Mouse (Mus musculus): ENCODE measurements around the gene Cdkn1b. TPM values are rescaled to one million over a fixed set of nuclear protein-coding genes. Genes with fewer than 3 reads are reported as not detected.

Gene Cdkn1b
- total and polyA plus RNA-seq, 3 experiments = 15.0 to 42.0 (median 35.9) TPM

- intact Hi-C loops (cut with DNase I) = no loop called here
- H3K79me2 ChIP-seq (replicated peaks; ENCODE audit: control insufficient read depth, insufficient read depth, low read length) = no peaks in the 10 kb centered on the region
- WGBS = 91% methylated on average over 4 of the region's 4 CpGs
- DNase-seq = no peak
- TF ChIP-seq POLR2A (IDR thresholded peaks at IDR 0.05; ENCODE audit: insufficient read depth, low read depth, low read length) (no peak), CTCF (IDR thresholded peaks at IDR 0.05) (peak; percentile 40)
- no peak overlapping the region for H3K27ac ChIP-seq
- H3K4me1 ChIP-seq (ENCODE audit: control insufficient read depth, insufficient read depth, low read length) = no peaks in the 10 kb centered on the region
- no peaks in the 10 kb centered on the region for H3K36me3 ChIP-seq (ENCODE audit: control insufficient read depth, insufficient read depth, low read length)
- no peak overlapping the region for H3K9ac ChIP-seq (ENCODE audit: low read depth, low read length)
- H3K27me3 ChIP-seq (ENCODE audit: control insufficient read depth, insufficient read depth, low read length) = no peaks in the 10 kb centered on the region
- no peak overlapping the region for H3K4me3 ChIP-seq
These were observed 36.2 kb downstream of the Cdkn1b start for GRCm38 (mm10) chr6:134956388-134956787.

- Histone ChIP-seq H3K27ac (no peak overlapping the region), H3K27me3 (ENCODE audit: control insufficient read depth, insufficient read depth, low read length) (no peaks in the 10 kb centered on the region), H3K4me1 (ENCODE audit: control insufficient read depth, insufficient read depth, low read length) (no peaks in the 10 kb centered on the region), H3K36me3 (ENCODE audit: control insufficient read depth, insufficient read depth, low read length) (no peaks in the 10 kb centered on the region), H3K4me3 (no peak overlapping the region), H3K9ac (ENCODE audit: low read depth, low read length) (no peak overlapping the region), H3K79me2 (replicated peaks; ENCODE audit: control insufficient read depth, insufficient read depth, low read length) (no peaks in the 10 kb centered on the region)
- no peak for TF ChIP-seq CTCF (IDR thresholded peaks at IDR 0.05)
- no peak for TF ChIP-seq EP300 (IDR thresholded peaks at IDR 0.05; ENCODE audit: insufficient read depth, low read depth, low read length)
- TF ChIP-seq POLR2A (IDR thresholded peaks at IDR 0.05; ENCODE audit: insufficient read depth, low read depth, low read length) = no peak
- DNase-seq = no peak
- 75% methylated on average over 5 of the region's 5 CpGs for WGBS
- intact Hi-C loops (cut with DNase I) = no loop called here
These were observed 41.1 kb downstream of the Cdkn1b start for GRCm38 (mm10) chr6:134961286-134961685.

GRCm38 (mm10) chr6:134961858-134962517, 41.8 kb downstream of the Cdkn1b start:
- no peak for TF ChIP-seq EP300 (IDR thresholded peaks at IDR 0.05; ENCODE audit: insufficient read depth, low read depth, low read length)
- 76% methylated on average over 9 of the region's 9 CpGs for WGBS

GRCm38 (mm10) chr6:134962518-134962893, 42.3 kb downstream of the Cdkn1b start:
- intact Hi-C loops (cut with DNase I) = no loop called here
- no peak for DNase-seq
- no peak overlapping the region for H3K4me3 ChIP-seq
- no peak for TF ChIP-seq POLR2A (IDR thresholded peaks at IDR 0.05; ENCODE audit: insufficient read depth, low read depth, low read length)
- TF ChIP-seq CTCF (IDR thresholded peaks at IDR 0.05) = no peak
- TF ChIP-seq EP300 (IDR thresholded peaks at IDR 0.05; ENCODE audit: insufficient read depth, low read depth, low read length) = no peak
- no peaks in the 10 kb centered on the region for H3K36me3 ChIP-seq (ENCODE audit: control insufficient read depth, insufficient read depth, low read length)
- H3K27ac ChIP-seq = no peak overlapping the region
- no peak overlapping the region for H3K9ac ChIP-seq (ENCODE audit: low read depth, low read length)
- no peaks in the 10 kb centered on the region for H3K79me2 ChIP-seq (replicated peaks; ENCODE audit: control insufficient read depth, insufficient read depth, low read length)
- H3K27me3 ChIP-seq (ENCODE audit: control insufficient read depth, insufficient read depth, low read length) = no peaks in the 10 kb centered on the region
- no peaks in the 10 kb centered on the region for H3K4me1 ChIP-seq (ENCODE audit: control insufficient read depth, insufficient read depth, low read length)
- WGBS = 83% methylated on average over 5 of the region's 5 CpGs

More at GRCm38 (mm10) chr6:134961858-134962517, 41.8 kb downstream of the Cdkn1b start:
- H3K27ac ChIP-seq = no peak overlapping the region
- H3K4me1 ChIP-seq (ENCODE audit: control insufficient read depth, insufficient read depth, low read length) = no peaks in the 10 kb centered on the region
- H3K9ac ChIP-seq (ENCODE audit: low read depth, low read length) = no peak overlapping the region
- intact Hi-C loops (cut with DNase I) = no loop called here
- H3K36me3 ChIP-seq (ENCODE audit: control insufficient read depth, insufficient read depth, low read length) = no peaks in the 10 kb centered on the region
- H3K27me3 ChIP-seq (ENCODE audit: control insufficient read depth, insufficient read depth, low read length) = no peaks in the 10 kb centered on the region
- no peak for DNase-seq
- H3K4me3 ChIP-seq = no peak overlapping the region
- no peaks in the 10 kb centered on the region for H3K79me2 ChIP-seq (replicated peaks; ENCODE audit: control insufficient read depth, insufficient read depth, low read length)

GRCm38 (mm10) chr6:134963910-134964309, 43.7 kb downstream of the Cdkn1b start:
- Histone ChIP-seq H3K9ac (ENCODE audit: low read depth, low read length) (no peak overlapping the region), H3K4me1 (ENCODE audit: control insufficient read depth, insufficient read depth, low read length) (no peaks in the 10 kb centered on the region), H3K4me3 (no peak overlapping the region), H3K27ac (no peak overlapping the region), H3K36me3 (ENCODE audit: control insufficient read depth, insufficient read depth, low read length) (no peaks in the 10 kb centered on the region), H3K79me2 (replicated peaks; ENCODE audit: control insufficient read depth, insufficient read depth, low read length) (no peaks in the 10 kb centered on the region), H3K27me3 (ENCODE audit: control insufficient read depth, insufficient read depth, low read length) (no peaks in the 10 kb centered on the region)
- no peak for DNase-seq
- intact Hi-C loops (cut with DNase I) = no loop called here
- WGBS = 77% methylated on average over 2 of the region's 2 CpGs
- TF ChIP-seq POLR2A (IDR thresholded peaks at IDR 0.05; ENCODE audit: insufficient read depth, low read depth, low read length) (no peak), EP300 (IDR thresholded peaks at IDR 0.05; ENCODE audit: insufficient read depth, low read depth, low read length) (no peak), CTCF (IDR thresholded peaks at IDR 0.05) (no peak)

GRCm38 (mm10) chr6:134966681-134967080, 46.5 kb downstream of the Cdkn1b start:
- no peak for DNase-seq
- 82% methylated on average over 5 of the region's 5 CpGs for WGBS
- no peak for TF ChIP-seq POLR2A (IDR thresholded peaks at IDR 0.05; ENCODE audit: insufficient read depth, low read depth, low read length)
- no peak for TF ChIP-seq CTCF (IDR thresholded peaks at IDR 0.05)
- TF ChIP-seq EP300 (IDR thresholded peaks at IDR 0.05; ENCODE audit: insufficient read depth, low read depth, low read length) = no peak
- Histone ChIP-seq H3K79me2 (replicated peaks; ENCODE audit: control insufficient read depth, insufficient read depth, low read length) (no peaks in the 10 kb centered on the region), H3K4me3 (no peak overlapping the region), H3K4me1 (ENCODE audit: control insufficient read depth, insufficient read depth, low read length) (no peaks in the 10 kb centered on the region), H3K36me3 (ENCODE audit: control insufficient read depth, insufficient read depth, low read length) (no peaks in the 10 kb centered on the region), H3K9ac (ENCODE audit: low read depth, low read length) (no peak overlapping the region), H3K27ac (no peak overlapping the region), H3K27me3 (ENCODE audit: control insufficient read depth, insufficient read depth, low read length) (no peaks in the 10 kb centered on the region)
- intact Hi-C loops (cut with DNase I) = no loop called here

All from heart, adult 2 months (tissue).